Mouse (Mus musculus) intestine, embryonic 14.5 days (tissue): ENCODE results near the gene Olfr1471. TPM values are rescaled to one million over a fixed set of nuclear protein-coding genes. Genes with fewer than 3 reads are reported as not detected.
"Not testable (repeated sequence)": the region's sequence is repeated elsewhere in the genome, so short reads cannot be mapped to it uniquely, and the experiment has no call there.

ENCODE experiments used
- ATAC-seq: fragments of 200-750 bp; cut with Nextera tagmentation; replicated peaks from 2 replicates; pipeline ENCODE4 v1.8.0; 2017; ENCODE audit warnings: low read depth, moderate number of reproducible peaks, moderate TSS enrichment, moderate library complexity; ENCODE audit not compliant: low FRiP score, low TSS enrichment
- DNase-seq: peaks from one replicate; pipeline ENCODE4 v3.0.0-alpha.2; 2018; ENCODE audit warnings: low spot score
- H3K27ac ChIP-seq: fragments of 300-500 bp; sonication (generic); 2 replicates; pipeline ENCODE4 v1.5.1; 2014; ENCODE audit warnings: low read depth, mild to moderate bottlenecking, control low read depth
- H3K27me3 ChIP-seq: fragments of 300-500 bp; sonication (generic); replicated peaks from 2 replicates; pipeline ENCODE4 v1.6.1; 2014; ENCODE audit warnings: low read length, control low read depth; ENCODE audit not compliant: control insufficient read depth, insufficient read depth
- H3K36me3 ChIP-seq: fragments of 300-500 bp; sonication (generic); 2 replicates; pipeline ENCODE4 v1.6.1; 2014; ENCODE audit warnings: low read length, control low read depth; ENCODE audit not compliant: control insufficient read depth, insufficient read depth
- H3K4me1 ChIP-seq: fragments of 300-500 bp; sonication (generic); replicated peaks from 2 replicates; pipeline ENCODE4 v1.6.1; 2014; ENCODE audit warnings: low read length, control low read depth, mixed read lengths; ENCODE audit not compliant: control insufficient read depth, insufficient read depth
- H3K4me2 ChIP-seq: fragments of 300-500 bp; sonication (generic); 2 replicates; pipeline ENCODE4 v1.6.1; 2014; ENCODE audit warnings: low read length
- H3K4me3 ChIP-seq: fragments of 300-500 bp; sonication (generic); 2 replicates; pipeline ENCODE4 v1.5.1; 2014; ENCODE audit warnings: low read depth, low read length, control low read depth, mixed read lengths
- H3K9ac ChIP-seq: fragments of 300-500 bp; sonication (generic); 2 replicates; pipeline ENCODE4 v1.6.1; 2014; ENCODE audit warnings: mild to moderate bottlenecking, low read length
- H3K9me3 ChIP-seq: fragments of 300-500 bp; sonication (generic); 2 replicates; pipeline ENCODE4 v1.6.1; 2016; ENCODE audit warnings: low read length, control low read depth; ENCODE audit not compliant: control insufficient read depth
- WGBS: fragments of 180-500 bp; shearing (Covaris S2); extraction: QIAGEN DNeasy Blood & Tissue Kit; methylation state at CpG from one replicate; pipeline ENCODE4 v1.1.7; 2014; 5-methylcytosine and 5-hydroxymethylcytosine counted together
- polyA plus RNA-seq: library from polyadenylated mRNA; unstranded; fragments of >200 nt; fragmentation: Nextera tagmentation; extraction: Ambion mirVana; gene quantifications from 2 replicates; pipeline ENCODE4 v1.2.1, GENCODE M21; 2014

Olfr1471 gene
- polyA plus RNA-seq, result not detected in 2 replicates

GRCm38 (mm10) chr19:13443109-13443508 lies at the start of gene Olfr1471:
Olfr1471 (plus strand) TSS chr19:13443409.
- 69% methylated on average over 2 of the region's 2 CpGs for WGBS
- H3K9me3 ChIP-seq, DNase-seq, H3K4me2 ChIP-seq, ATAC-seq, H3K4me1 ChIP-seq, H3K4me3 ChIP-seq, H3K9ac ChIP-seq, H3K36me3 ChIP-seq, H3K27ac ChIP-seq, H3K27me3 ChIP-seq: not testable (repeated sequence)

GRCm38 (mm10) chr19:13407549-13407948 lies 35.7 kb upstream of the Olfr1471 start, which contains the start of gene Olfr1469:
Olfr1469 (plus strand) TSS chr19:13407849.
- Histone ChIP-seq H3K27me3 (no peaks in the 10 kb centered on the region), H3K36me3 (no peaks in the 10 kb centered on the region), H3K4me1 (no peaks in the 10 kb centered on the region), H3K4me2 (no peak within 1 kb of the TSS), H3K4me3 (no peak within 1 kb of the TSS), H3K9ac (no peak within 1 kb of the TSS), H3K27ac (no peak within 1 kb of the TSS), H3K9me3 (no peaks in the 10 kb centered on the region)
- 86% methylated on average over 2 of the region's 2 CpGs for WGBS
- DNase-seq, result no peak
- ATAC-seq, result no peak

- Histone ChIP-seq H3K36me3 (no peaks in the 10 kb centered on the region), H3K4me1 (no peaks in the 10 kb centered on the region), H3K9me3 (no peaks in the 10 kb centered on the region), H3K9ac (no peak within 1 kb of the TSS), H3K27ac (no peak within 1 kb of the TSS), H3K27me3 (no peaks in the 10 kb centered on the region), H3K4me3 (no peak within 1 kb of the TSS), H3K4me2 (no peak within 1 kb of the TSS)
- 71% methylated on average over 1 of the region's 1 CpGs for WGBS
- DNase-seq (no peak), ATAC-seq (no peak)
Observed at GRCm38 (mm10) chr19:13455986-13456385, 12.8 kb downstream of the Olfr1471 start, which contains the start of gene Olfr1472. Olfr1472 (minus strand) TSS chr19:13456086.

GRCm38 (mm10) chr19:13469265-13469664 lies 26.1 kb downstream of the Olfr1471 start, which contains the start of gene Olfr1474:
Olfr1474 (plus strand) TSS chr19:13469565.
- H3K36me3 ChIP-seq, H3K27ac ChIP-seq, H3K4me2 ChIP-seq, H3K9ac ChIP-seq, ATAC-seq, H3K4me1 ChIP-seq, H3K9me3 ChIP-seq, H3K27me3 ChIP-seq, H3K4me3 ChIP-seq, DNase-seq: not testable (repeated sequence)
- 82% methylated on average over 4 of the region's 4 CpGs for WGBS

GRCm38 (mm10) chr19:13480096-13480495 lies 36.9 kb downstream of the Olfr1471 start, which contains the start of gene Olfr1475:
Olfr1475 (minus strand) TSS chr19:13480196.
- Histone ChIP-seq H3K27me3 (no peaks in the 10 kb centered on the region), H3K27ac (no peak within 1 kb of the TSS), H3K9me3 (no peaks in the 10 kb centered on the region), H3K36me3 (no peaks in the 10 kb centered on the region), H3K4me2 (no peak within 1 kb of the TSS), H3K4me1 (no peaks in the 10 kb centered on the region), H3K9ac (no peak within 1 kb of the TSS), H3K4me3 (no peak within 1 kb of the TSS)
- no peak for ATAC-seq
- DNase-seq, result no peak

- Histone ChIP-seq H3K27ac (no peak within 1 kb of the TSS), H3K27me3 (no peaks in the 10 kb centered on the region), H3K9ac (no peak within 1 kb of the TSS), H3K9me3 (no peaks in the 10 kb centered on the region), H3K4me1 (no peaks in the 10 kb centered on the region), H3K36me3 (no peaks in the 10 kb centered on the region), H3K4me3 (no peak within 1 kb of the TSS), H3K4me2 (no peak within 1 kb of the TSS)
- DNase-seq (no peak), ATAC-seq (no peak)
- WGBS, result 76% methylated on average over 3 of the region's 3 CpGs
Observed at GRCm38 (mm10) chr19:13500246-13500645, 57.0 kb downstream of the Olfr1471 start, which contains the start of gene Olfr1477. Olfr1477 (plus strand) TSS chr19:13500546.

Other genes starting within 250 kb of the Olfr1471 start
- gene Olfr1463, start 212.1 kb upstream of the Olfr1471 start, polyA plus RNA-seq, result not detected in 2 replicates
- not detected in 2 replicates for gene Olfr1465, start 127.9 kb upstream of the Olfr1471 start, polyA plus RNA-seq
- gene Olfr1466, start 104.5 kb upstream of the Olfr1471 start, polyA plus RNA-seq, result not detected in 2 replicates
- not detected in 2 replicates for gene Olfr1467, start 81.2 kb upstream of the Olfr1471 start, polyA plus RNA-seq
- gene Olfr1469, start 35.6 kb upstream of the Olfr1471 start, polyA plus RNA-seq, result not detected in 2 replicates
- not detected in 2 replicates for gene Olfr1472, start 12.7 kb downstream of the Olfr1471 start, polyA plus RNA-seq
- not detected in 2 replicates for gene Olfr1474, start 26.2 kb downstream of the Olfr1471 start, polyA plus RNA-seq
- not detected in 2 replicates for gene Olfr1475, start 36.8 kb downstream of the Olfr1471 start, polyA plus RNA-seq
- not detected in 2 replicates for gene Olfr1477, start 57.1 kb downstream of the Olfr1471 start, polyA plus RNA-seq
- gene Olfr1480, start 84.5 kb downstream of the Olfr1471 start, polyA plus RNA-seq, result not detected in 2 replicates
- not detected in 2 replicates for gene Olfr1484, start 140.1 kb downstream of the Olfr1471 start, polyA plus RNA-seq
- not detected in 2 replicates for gene Olfr1487, start 174.0 kb downstream of the Olfr1471 start, polyA plus RNA-seq
- gene Olfr1489, start 188.2 kb downstream of the Olfr1471 start, polyA plus RNA-seq, result not detected in 2 replicates
- not detected in 2 replicates for gene Olfr1490, start 207.7 kb downstream of the Olfr1471 start, polyA plus RNA-seq